Mouse (Mus musculus): ENCODE data around the gene Adamts8. TPM values are rescaled to one million over a fixed set of nuclear protein-coding genes. Genes with fewer than 3 reads are reported as not detected.

Gene Adamts8
- total and polyA plus RNA-seq, 3 experiments: not detected

- H3K27me3 ChIP-seq (replicated peaks): no peaks in the 10 kb centered on the region
- in situ Hi-C loops (cut with MboI; ENCODE audit: low pct_ligation_motif_present, low pct_unique_long_range_greater_than_20kb, low sequenced_read_pairs): no loop called here
- dilution Hi-C loops (cut with MboI; ENCODE audit: extremely low pct_ligation_motif_present, extremely low pct_unique_long_range_greater_than_20kb, low sequenced_read_pairs): no loop called here
- no peak for TF ChIP-seq BHLHE40 (IDR thresholded peaks at IDR 0.05; ENCODE audit: low read depth, low read length)
- no peak for TF ChIP-seq IRF4 (IDR thresholded peaks at IDR 0.05; ENCODE audit: low read depth, low read length)
- TF ChIP-seq ZC3H11A (IDR thresholded peaks at IDR 0.05; ENCODE audit: low read depth, low read length): no peak
- no peak for TF ChIP-seq KAT2A (IDR thresholded peaks at IDR 0.05; ENCODE audit: insufficient replicate concordance, low read length)
- no peak for TF ChIP-seq ETS1 (conservative IDR thresholded peaks at IDR 0.05; ENCODE audit: low read depth, low read length)
- no peak for TF ChIP-seq POLR2AphosphoS2 (IDR thresholded peaks at IDR 0.05; ENCODE audit: low read depth, low read length)
- no peak for TF ChIP-seq JUN (IDR thresholded peaks at IDR 0.05; ENCODE audit: insufficient read depth, low read depth, low read length)
- TF ChIP-seq SMC3 (IDR thresholded peaks at IDR 0.05; ENCODE audit: low read depth, low read length): no peak
- TF ChIP-seq TCF12 (IDR thresholded peaks at IDR 0.05; ENCODE audit: low read depth, low read length): no peak
- no peak for TF ChIP-seq MAX (IDR thresholded peaks at IDR 0.05; ENCODE audit: low read length)
- no peak for TF ChIP-seq MYC (IDR thresholded peaks at IDR 0.05; ENCODE audit: low read depth, low read length)
- no peak for TF ChIP-seq USF1 (IDR thresholded peaks at IDR 0.05; ENCODE audit: low read depth, low read length)
- no peak for TF ChIP-seq POLR2A (IDR thresholded peaks at IDR 0.05; ENCODE audit: low read depth, low read length)
- no peak for TF ChIP-seq JUND (conservative IDR thresholded peaks at IDR 0.05; ENCODE audit: low read depth, low read length)
- TF ChIP-seq ZKSCAN1 (IDR thresholded peaks at IDR 0.05; ENCODE audit: borderline replicate concordance, low read depth, low read length): no peak
- no peaks in the 10 kb centered on the region for H3K4me1 ChIP-seq (ENCODE audit: control insufficient read depth in 1 of 2, insufficient read depth in 2 of 2)
- H3K36me3 ChIP-seq (replicated peaks in 1 of 2; ENCODE audit: control insufficient read depth in 1 of 2, insufficient read depth in 1 of 2, low read length in 1 of 2): no peaks in the 10 kb centered on the region
- H3K9me3 ChIP-seq (replicated peaks; ENCODE audit: low read length): no peaks in the 10 kb centered on the region
- no peak overlapping the region for H3K4me3 ChIP-seq (replicated peaks in 1 of 3; ENCODE audit: low read depth in 2 of 3, low read length in 2 of 3, poor library complexity in 1 of 3)
- H3K79me2 ChIP-seq (replicated peaks; ENCODE audit: control insufficient read depth, extremely low read depth, insufficient read depth, poor library complexity, severe bottlenecking): no peaks in the 10 kb centered on the region
- DNase-seq (ENCODE audit: extremely low read depth): no peak
- H3K9ac ChIP-seq (ENCODE audit: insufficient read depth, low read depth): no peak overlapping the region
- H3K27ac ChIP-seq (ENCODE audit: insufficient read depth, low read depth): no peak overlapping the region
- H3K4me2 ChIP-seq (ENCODE audit: insufficient read depth, low read depth, poor library complexity, severe bottlenecking): no peak overlapping the region
Observed at GRCm38 (mm10) chr9:30949422-30949821, 7.1 kb downstream of the Adamts8 start.

GRCm38 (mm10) chr9:30949971-30950370 is 7.6 kb downstream of the Adamts8 start:
- TF ChIP-seq IRF4 (IDR thresholded peaks at IDR 0.05; ENCODE audit: low read depth, low read length) (no peak), CTCF (conservative IDR thresholded peaks at IDR 0.05 in 1 of 2, IDR thresholded peaks at IDR 0.05 in 1 of 2; ENCODE audit: low read depth in 2 of 2, low read length in 2 of 2) (no peak), NRF1 (IDR thresholded peaks at IDR 0.05; ENCODE audit: low read depth, low read length) (no peak), ETS1 (conservative IDR thresholded peaks at IDR 0.05; ENCODE audit: low read depth, low read length) (no peak), TBP (conservative IDR thresholded peaks at IDR 0.05; ENCODE audit: low read depth, low read length) (no peak), KAT2A (IDR thresholded peaks at IDR 0.05; ENCODE audit: insufficient replicate concordance, low read length) (no peak), MXI1 (IDR thresholded peaks at IDR 0.05; ENCODE audit: low read depth, low read length) (no peak), ELF1 (IDR thresholded peaks at IDR 0.05; ENCODE audit: low read depth, low read length) (no peak), EP300 (IDR thresholded peaks at IDR 0.05; ENCODE audit: low read length) (no peak)
- Histone ChIP-seq H3K36me3 (replicated peaks in 1 of 2; ENCODE audit: control insufficient read depth in 1 of 2, insufficient read depth in 1 of 2, low read length in 1 of 2) (no peaks in the 10 kb centered on the region), H3K27me3 (replicated peaks) (no peaks in the 10 kb centered on the region), H3K9ac (ENCODE audit: insufficient read depth, low read depth) (no peak overlapping the region), H3K27ac (ENCODE audit: insufficient read depth, low read depth) (no peak overlapping the region), H3K4me1 (ENCODE audit: control insufficient read depth in 1 of 2, insufficient read depth in 2 of 2) (no peaks in the 10 kb centered on the region), H3K79me2 (replicated peaks; ENCODE audit: control insufficient read depth, extremely low read depth, insufficient read depth, poor library complexity, severe bottlenecking) (no peaks in the 10 kb centered on the region), H3K4me3 (replicated peaks in 1 of 3; ENCODE audit: low read depth in 2 of 3, low read length in 2 of 3, poor library complexity in 1 of 3) (no peak overlapping the region), H3K4me2 (ENCODE audit: insufficient read depth, low read depth, poor library complexity, severe bottlenecking) (no peak overlapping the region), H3K9me3 (replicated peaks; ENCODE audit: low read length) (no peaks in the 10 kb centered on the region)
- dilution Hi-C loops (cut with MboI; ENCODE audit: extremely low pct_ligation_motif_present, extremely low pct_unique_long_range_greater_than_20kb, low sequenced_read_pairs): no loop called here
- in situ Hi-C loops (cut with MboI; ENCODE audit: low pct_ligation_motif_present, low pct_unique_long_range_greater_than_20kb, low sequenced_read_pairs): loop anchor here (5.0 kb wide), 1 partner anchor 137 kb away; no protein-coding TSS in a partner anchor
- no peak for DNase-seq (ENCODE audit: extremely low read depth)
